Mouse (Mus musculus) adrenal gland, adult 18-20 months (tissue): ENCODE measurements around the gene Ubash3b. TPM values are rescaled to one million over a fixed set of nuclear protein-coding genes. Genes with fewer than 3 reads are reported as not detected.

Source experiments
- DNase-seq, 2 experiments: peaks; one replicate each; pipeline ENCODE4 v3.0.0; 2021 to 2022; ENCODE audit warnings: low spot score in 2 of 2
- total RNA-seq, 2 experiments: library from RNA; stranded (reverse); gene quantifications; 1 replicate in 1 of 2; 2 replicates in 1 of 2; pipeline ENCODE4 v1.2.3; 2021

Gene Ubash3b
- total RNA-seq, 2 experiments from 2014 or later = 2.0 to 2.7 TPM

GRCm38 (mm10) chr9:41058765-41059535 lies 102.5 kb downstream of the Ubash3b start:
- DNase-seq = no peak

GRCm38 (mm10) chr9:41054166-41054565 lies 107.3 kb downstream of the Ubash3b start:
- DNase-seq = no peak

- no peak for DNase-seq
Measured at GRCm38 (mm10) chr9:41053478-41053877, 108.0 kb downstream of the Ubash3b start.

GRCm38 (mm10) chr9:41051080-41051932 lies 110.2 kb downstream of the Ubash3b start:
- no peak for DNase-seq

- DNase-seq = no peak
Measured at GRCm38 (mm10) chr9:41050331-41051079, 111.0 kb downstream of the Ubash3b start.

GRCm38 (mm10) chr9:41049282-41049681 lies 112.2 kb downstream of the Ubash3b start:
- no peak for DNase-seq

- DNase-seq = no peak
Measured at GRCm38 (mm10) chr9:41048820-41049219, 112.7 kb downstream of the Ubash3b start.

GRCm38 (mm10) chr9:41048216-41048615 lies 113.3 kb downstream of the Ubash3b start:
- no peak for DNase-seq

GRCm38 (mm10) chr9:41047654-41048053 lies 113.8 kb downstream of the Ubash3b start:
- no peak for DNase-seq

GRCm38 (mm10) chr9:41044626-41045025 lies 116.9 kb downstream of the Ubash3b start:
- DNase-seq = peak; percentile 82 to 84

- DNase-seq = no peak
Measured at GRCm38 (mm10) chr9:41043641-41044040, 117.9 kb downstream of the Ubash3b start.

- no peak for DNase-seq
Measured at GRCm38 (mm10) chr9:41041404-41041803, 120.1 kb downstream of the Ubash3b start.

- no peak for DNase-seq
Measured at GRCm38 (mm10) chr9:41038150-41038664, 123.3 kb downstream of the Ubash3b start.

GRCm38 (mm10) chr9:41031590-41032489 lies 129.7 kb downstream of the Ubash3b start:
- DNase-seq = no peak

- DNase-seq = no peak
Measured at GRCm38 (mm10) chr9:41029827-41030226, 131.7 kb downstream of the Ubash3b start.

GRCm38 (mm10) chr9:41028470-41028869 lies 133.0 kb downstream of the Ubash3b start:
- DNase-seq = peak; percentile 14 to 39

- DNase-seq = no peak
Measured at GRCm38 (mm10) chr9:41021690-41022089, 139.8 kb downstream of the Ubash3b start.

- no peak for DNase-seq
Measured at GRCm38 (mm10) chr9:41020486-41020885, 141.0 kb downstream of the Ubash3b start.

- DNase-seq = no peak
Measured at GRCm38 (mm10) chr9:41014512-41014911, 147.0 kb downstream of the Ubash3b start.

GRCm38 (mm10) chr9:41012456-41012855 lies 149.0 kb downstream of the Ubash3b start:
- DNase-seq = no peak
